Mouse (Mus musculus): ENCODE data around the gene Vmn1r193. TPM values are rescaled to one million over a fixed set of nuclear protein-coding genes. Genes with fewer than 3 reads are reported as not detected.
"Not testable (repeated sequence)": the region's sequence is repeated elsewhere in the genome, so short reads cannot be mapped to it uniquely, and the experiment has no call there.

The Vmn1r193 gene
- not detected in 2 replicates for polyA plus RNA-seq (2012; rRNA removed)

DNA sequence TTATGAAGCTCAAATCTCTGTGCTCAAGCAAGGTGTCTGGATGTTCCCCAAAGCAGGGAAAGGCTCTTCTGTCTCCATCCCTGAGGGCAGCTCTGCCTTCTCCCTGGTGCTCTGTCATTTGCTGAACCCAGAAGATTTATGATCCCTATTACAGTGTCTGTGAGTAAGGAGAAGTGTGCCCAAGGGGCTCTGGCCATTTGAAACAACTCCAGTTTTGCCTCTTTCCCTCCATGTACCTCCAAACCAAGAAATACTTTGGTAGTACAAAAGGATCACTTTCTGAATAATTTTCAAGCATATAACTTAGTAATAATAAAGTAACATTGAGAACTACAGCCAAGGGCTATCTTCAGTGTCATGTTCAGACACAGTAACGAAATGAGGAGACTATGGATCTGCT is at the start of gene Vmn1r193:
Vmn1r193 (minus strand) TSS at position 101 of the 400 bp plus-strand sequence.
- not testable (repeated sequence) for DNase-seq (ENCODE audit: low read depth)

DNA sequence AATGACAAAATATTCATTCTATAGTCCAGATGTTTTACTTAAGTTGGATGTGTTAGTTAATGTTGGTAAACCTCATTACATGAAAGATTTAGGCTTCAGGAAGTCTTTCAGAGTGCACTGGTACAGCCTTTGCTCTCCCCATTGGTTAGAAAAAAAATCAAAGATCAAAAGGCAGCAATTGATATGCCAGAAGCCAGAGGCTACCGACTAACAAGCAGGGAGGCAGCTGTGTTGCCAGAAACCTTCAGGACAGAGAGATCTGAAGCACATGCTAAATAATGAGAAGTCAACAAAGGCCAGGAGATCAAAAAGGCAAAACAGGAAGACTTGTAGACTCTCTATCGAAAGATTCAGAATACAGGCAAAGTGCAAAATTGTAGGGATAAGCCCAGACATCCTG is 48.8 kb upstream of the Vmn1r193 start:
- DNase-seq (ENCODE audit: low read depth) = no peak

DNA sequence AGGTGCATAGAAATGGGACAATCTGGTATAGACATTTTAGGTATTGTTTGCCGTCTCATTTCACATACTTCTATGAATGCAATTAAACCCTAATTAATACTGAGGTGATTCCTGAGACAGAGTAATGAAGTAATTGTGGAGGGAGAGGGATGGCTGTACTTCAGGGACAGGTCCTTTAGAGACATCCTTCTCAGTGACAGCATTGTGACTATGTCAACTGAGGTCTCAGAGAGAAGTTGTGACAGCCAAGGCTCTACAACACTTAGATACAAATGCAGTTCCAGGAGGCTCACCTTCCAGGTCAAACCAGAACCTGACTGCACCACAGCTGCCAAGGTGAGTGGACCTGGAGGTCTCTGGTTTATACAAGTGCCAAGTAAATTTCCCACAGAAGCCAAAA is 47.3 kb upstream of the Vmn1r193 start, which contains the start of gene Vmn1r195:
Vmn1r195 (plus strand) TSS at position 301 of the 400 bp plus-strand sequence.
- DNase-seq (ENCODE audit: low read depth) = not testable (repeated sequence)

DNA sequence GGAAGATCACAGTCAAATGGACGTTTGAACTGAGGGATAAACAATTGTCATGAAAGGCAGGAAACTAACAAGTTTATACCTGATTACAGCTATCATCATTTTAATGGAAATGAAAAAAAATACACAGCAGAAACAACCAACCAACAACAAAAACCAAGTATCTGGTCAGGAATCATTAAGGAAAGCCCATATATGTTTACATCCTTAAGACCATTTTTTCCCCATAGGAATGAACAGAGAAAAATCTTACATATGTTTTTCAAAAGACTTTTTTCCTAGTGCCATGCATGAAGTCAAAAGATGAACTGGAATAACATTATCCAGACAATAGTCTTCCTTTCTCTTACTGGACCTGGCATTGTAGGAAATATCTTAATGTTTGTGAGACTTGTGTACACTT is 21.0 kb upstream of the Vmn1r193 start, which contains the start of gene Vmn1r194:
Vmn1r194 (plus strand) TSS at position 301 of the 400 bp plus-strand sequence.
- no peak for DNase-seq (ENCODE audit: low read depth)

DNA sequence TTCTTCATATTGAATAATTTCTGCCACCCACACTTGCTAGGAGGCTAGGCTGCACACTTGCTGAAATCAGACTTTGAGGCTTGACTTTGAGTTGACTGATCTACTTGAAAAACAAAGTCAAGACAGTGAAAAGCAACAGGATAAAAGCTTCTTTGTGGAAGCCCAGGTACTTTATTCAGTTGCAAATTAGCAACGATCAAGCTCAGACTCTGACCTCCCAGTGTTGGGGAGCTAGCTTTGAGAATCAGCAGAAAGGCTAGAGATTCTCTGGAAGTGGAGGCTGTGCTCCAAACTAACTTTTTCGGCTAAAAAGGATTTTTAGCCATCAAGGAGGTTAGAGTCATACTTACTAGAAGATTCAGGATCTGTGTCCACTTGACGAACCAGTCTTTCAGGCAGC is 30.2 kb downstream of the Vmn1r193 start:
- not testable (repeated sequence) for DNase-seq (ENCODE audit: low read depth)

DNA sequence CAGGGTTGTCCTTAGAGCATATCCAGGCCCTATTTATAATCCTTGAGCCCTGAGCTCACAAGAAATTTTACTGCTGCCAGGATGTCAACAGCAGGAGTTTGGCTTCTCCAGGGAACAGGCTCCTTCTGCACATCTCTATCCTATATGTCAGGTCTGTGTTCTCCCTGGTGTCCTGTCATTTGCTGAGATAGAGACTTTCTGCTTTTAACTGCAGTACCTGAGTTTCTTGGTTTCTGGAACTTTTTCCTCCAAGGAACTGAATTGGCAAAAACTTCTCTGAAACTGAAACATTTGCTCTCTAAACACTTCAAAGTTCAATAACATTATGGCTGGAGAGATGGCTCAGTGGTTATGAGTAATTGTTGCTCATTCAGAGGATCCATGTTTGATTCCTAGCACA is 31.9 kb downstream of the Vmn1r193 start, which contains the start of gene Vmn1r192:
Vmn1r192 (minus strand) TSS at position 101 of the 400 bp plus-strand sequence.
- no peak for DNase-seq (ENCODE audit: low read depth)

DNA sequence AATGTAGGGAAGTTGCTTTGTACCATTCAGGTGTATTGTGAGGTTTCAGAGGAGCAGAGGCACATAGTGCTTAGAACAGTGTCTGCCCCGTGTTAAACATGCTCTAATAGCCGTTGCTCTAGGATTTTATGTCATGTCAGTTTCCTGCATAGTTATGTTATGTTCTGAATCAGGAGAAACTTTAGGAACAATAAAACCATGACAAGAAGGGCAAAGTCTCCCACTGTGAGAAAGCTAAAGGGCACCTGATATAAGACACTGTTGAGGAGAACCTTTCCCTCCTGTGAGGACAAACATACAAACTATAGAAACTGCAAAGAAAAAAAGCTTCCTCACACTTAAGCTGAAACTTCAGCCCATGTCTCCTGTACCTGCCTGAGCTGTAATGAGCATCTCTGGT is 32.6 kb downstream of the Vmn1r193 start:
- no peak for DNase-seq (ENCODE audit: low read depth)

DNA sequence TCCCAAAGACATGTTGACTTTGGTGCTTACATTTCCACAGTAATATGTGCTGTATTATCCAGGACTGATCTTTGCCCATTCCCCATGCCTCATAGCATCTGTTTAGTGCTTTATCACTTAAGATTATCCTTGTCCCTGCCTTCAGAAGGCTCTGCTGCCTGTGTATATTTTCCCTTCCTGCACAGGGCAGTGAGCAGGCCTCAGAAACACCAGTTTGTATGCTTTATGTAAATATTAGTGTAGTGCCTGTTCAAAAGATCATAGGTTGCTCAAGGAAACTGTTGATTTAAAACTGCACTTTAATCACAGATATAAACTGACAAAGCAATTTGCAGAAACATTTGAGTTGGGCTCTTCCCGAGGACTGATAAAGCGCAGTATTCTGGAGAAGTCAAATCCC is 33.6 kb downstream of the Vmn1r193 start:
- DNase-seq (ENCODE audit: low read depth) = no peak

DNA sequence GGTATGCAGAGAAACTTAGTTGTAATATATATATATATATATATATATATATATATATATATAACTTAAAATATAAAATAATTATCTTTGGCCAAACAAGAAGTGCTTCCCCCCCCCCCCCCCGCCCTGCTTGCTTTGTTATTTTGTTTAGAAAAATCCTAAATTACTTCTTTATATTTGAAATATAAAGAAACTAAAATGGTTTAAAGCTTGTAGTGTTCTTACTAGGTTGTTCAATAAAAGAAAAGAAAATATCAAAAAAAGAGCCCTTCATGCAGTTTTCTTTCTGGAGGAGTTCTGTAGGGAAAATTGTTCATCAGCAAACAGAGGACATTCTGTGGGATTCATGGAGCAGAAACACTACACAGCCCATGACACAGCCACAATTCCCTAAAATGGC is 39.1 kb downstream of the Vmn1r193 start, which contains the start of gene Vmn1r191:
Vmn1r191 (minus strand) TSS at position 101 of the 400 bp plus-strand sequence.
- DNase-seq (ENCODE audit: low read depth) = no peak

DNA sequence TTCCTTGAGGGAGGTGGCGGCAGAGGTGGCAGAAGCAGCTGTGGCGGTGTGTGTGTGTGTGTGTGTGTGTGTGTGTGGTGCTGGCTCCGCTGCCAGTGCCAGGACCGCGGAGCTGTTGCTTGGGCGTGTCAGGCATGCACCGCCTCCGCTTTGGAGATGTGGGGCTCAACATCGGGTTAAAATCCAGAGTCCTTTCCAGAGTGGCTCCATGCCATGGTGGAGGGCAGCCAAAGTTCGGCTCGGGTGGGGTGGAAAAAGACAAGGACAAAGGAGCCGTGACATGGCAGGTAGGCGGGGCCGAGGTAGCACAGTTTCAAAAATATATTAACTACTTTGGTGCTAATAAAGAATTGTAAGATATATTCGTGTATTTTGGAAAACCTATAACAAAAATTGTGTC is 54.5 kb downstream of the Vmn1r193 start:
- no peak for DNase-seq (ENCODE audit: low read depth)

Other genes starting within 250 kb of the Vmn1r193 start
- gene Pom121l2, start 242.0 kb downstream of the Vmn1r193 start, polyA plus RNA-seq (2012; rRNA removed) = 0.11 and 0.46 TPM in 2 replicates
- 0.15 TPM in 1 of 2 replicates, not detected in the other for gene Prss16, start 213.4 kb downstream of the Vmn1r193 start, polyA plus RNA-seq (2012; rRNA removed)
- 4.9 TPM in 1 of 2 replicates, not detected in the other for gene Hist1h2ah, start 187.6 kb downstream of the Vmn1r193 start, polyA plus RNA-seq (2012; rRNA removed)
- gene Hist1h2bk, start 187.3 kb downstream of the Vmn1r193 start, polyA plus RNA-seq (2012; rRNA removed) = 0.51 and 3.1 TPM in 2 replicates
- gene Hist1h4i, start 181.8 kb downstream of the Vmn1r193 start, polyA plus RNA-seq (2012; rRNA removed) = 7.5 and 10.7 TPM in 2 replicates
- gene Hist1h2ag, start 180.2 kb downstream of the Vmn1r193 start, polyA plus RNA-seq (2012; rRNA removed) = 0.99 TPM in 1 of 2 replicates, not detected in the other
- 1.2 and 3.0 TPM in 2 replicates for gene Hist1h2bj, start 179.9 kb downstream of the Vmn1r193 start, polyA plus RNA-seq (2012; rRNA removed)
- gene Vmn1r188, start 138.7 kb downstream of the Vmn1r193 start, polyA plus RNA-seq (2012; rRNA removed) = not detected in 2 replicates
- not detected in 2 replicates for gene Vmn1r189, start 117.3 kb downstream of the Vmn1r193 start, polyA plus RNA-seq (2012; rRNA removed)
- not detected in 2 replicates for gene Vmn1r191, start 39.2 kb downstream of the Vmn1r193 start, polyA plus RNA-seq (2012; rRNA removed)
- gene Vmn1r192, start 32.0 kb downstream of the Vmn1r193 start, polyA plus RNA-seq (2012; rRNA removed) = not detected in 2 replicates
- gene Vmn1r194, start 21.1 kb upstream of the Vmn1r193 start, polyA plus RNA-seq (2012; rRNA removed) = not detected in 2 replicates
- not detected in 2 replicates for gene Vmn1r195, start 47.4 kb upstream of the Vmn1r193 start, polyA plus RNA-seq (2012; rRNA removed)
- not detected in 2 replicates for gene Vmn1r196, start 66.8 kb upstream of the Vmn1r193 start, polyA plus RNA-seq (2012; rRNA removed)
- gene Vmn1r197, start 101.4 kb upstream of the Vmn1r193 start, polyA plus RNA-seq (2012; rRNA removed) = not detected in 2 replicates
- gene Vmn1r198, start 127.2 kb upstream of the Vmn1r193 start, polyA plus RNA-seq (2012; rRNA removed) = not detected in 2 replicates
- gene Vmn1r199, start 156.7 kb upstream of the Vmn1r193 start, polyA plus RNA-seq (2012; rRNA removed) = not detected in 2 replicates
- not detected in 2 replicates for gene Vmn1r200, start 167.2 kb upstream of the Vmn1r193 start, polyA plus RNA-seq (2012; rRNA removed)
- not detected in 2 replicates for gene Vmn1r201, start 248.8 kb upstream of the Vmn1r193 start, polyA plus RNA-seq (2012; rRNA removed)

All from gonadal fat pad, adult 2 months (tissue).